Mouse (Mus musculus) lung, postnatal 0 days (tissue): ENCODE data around the gene Kdm6b. TPM values are rescaled to one million over a fixed set of nuclear protein-coding genes. Genes with fewer than 3 reads are reported as not detected.

Source experiments
- ATAC-seq: fragments of 200-750 bp; cut with Nextera tagmentation; 2 replicates; pipeline ENCODE4 v1.8.0; 2017; ENCODE audit warnings: moderate library complexity
- DNase-seq: peaks from one replicate; pipeline ENCODE4 v3.0.0-alpha.2; 2016; ENCODE audit warnings: low spot score
- H3K27ac ChIP-seq: fragments of 300-500 bp; sonication (generic); 2 replicates; pipeline ENCODE4 v1.5.1; 2014; ENCODE audit warnings: antibody characterized with exemption, mild to moderate bottlenecking, low read length, mixed read lengths
- H3K27me3 ChIP-seq: fragments of 300-500 bp; sonication (generic); replicated peaks from 2 replicates; pipeline ENCODE4 v1.6.1; 2014; ENCODE audit warnings: low read length, mixed read lengths; ENCODE audit not compliant: insufficient read depth
- H3K36me3 ChIP-seq: fragments of 300-500 bp; sonication (generic); 2 replicates; pipeline ENCODE4 v1.6.1; 2014; ENCODE audit warnings: low read length, mixed read lengths; ENCODE audit not compliant: insufficient read depth
- H3K4me1 ChIP-seq: fragments of 300-500 bp; sonication (generic); 2 replicates; pipeline ENCODE4 v1.6.1; 2014; ENCODE audit warnings: antibody characterized with exemption, low read depth, low read length, mixed read lengths; ENCODE audit not compliant: insufficient read depth
- H3K4me2 ChIP-seq: fragments of 300-500 bp; sonication (generic); replicated peaks from 2 replicates; pipeline ENCODE4 v1.6.1; 2014; ENCODE audit warnings: low read depth, mild to moderate bottlenecking, low read length, moderate library complexity, mixed read lengths
- H3K4me3 ChIP-seq: fragments of 300-500 bp; sonication (generic); 2 replicates; pipeline ENCODE4 v1.5.1; 2014; ENCODE audit warnings: low read depth, low read length
- H3K9ac ChIP-seq: fragments of 300-500 bp; sonication (generic); replicated peaks from 2 replicates; pipeline ENCODE4 v1.6.1; 2014; ENCODE audit warnings: low read depth, mild to moderate bottlenecking
- H3K9me3 ChIP-seq: fragments of 300-500 bp; sonication (generic); 2 replicates; pipeline ENCODE4 v1.6.1; 2016; ENCODE audit warnings: low read length, mixed read lengths
- CTCF ChIP-seq: IDR thresholded peaks from 2 replicates; pipeline ENCODE4 v1.5.1; 2016; ENCODE audit warnings: antibody characterized with exemption, mild to moderate bottlenecking
- EP300 ChIP-seq: IDR thresholded peaks from 2 replicates; pipeline ENCODE4 v1.6.1; 2016; ENCODE audit warnings: antibody characterized with exemption, mild to moderate bottlenecking, control low read depth
- WGBS: fragments of 180-500 bp; shearing (Covaris S2); extraction: QIAGEN DNeasy Blood & Tissue Kit; methylation state at CpG from one replicate; pipeline ENCODE4 v1.1.7; 2014; 5-methylcytosine and 5-hydroxymethylcytosine counted together
- polyA plus RNA-seq: library from polyadenylated mRNA; unstranded; fragments of >200 nt; fragmentation: Nextera tagmentation; extraction: Ambion mirVana; gene quantifications from 2 replicates; pipeline ENCODE4 v1.2.1, GENCODE M21; 2015

The Kdm6b gene
- polyA plus RNA-seq, 1 experiment from 2014 or later: 29.4 TPM

DNA sequence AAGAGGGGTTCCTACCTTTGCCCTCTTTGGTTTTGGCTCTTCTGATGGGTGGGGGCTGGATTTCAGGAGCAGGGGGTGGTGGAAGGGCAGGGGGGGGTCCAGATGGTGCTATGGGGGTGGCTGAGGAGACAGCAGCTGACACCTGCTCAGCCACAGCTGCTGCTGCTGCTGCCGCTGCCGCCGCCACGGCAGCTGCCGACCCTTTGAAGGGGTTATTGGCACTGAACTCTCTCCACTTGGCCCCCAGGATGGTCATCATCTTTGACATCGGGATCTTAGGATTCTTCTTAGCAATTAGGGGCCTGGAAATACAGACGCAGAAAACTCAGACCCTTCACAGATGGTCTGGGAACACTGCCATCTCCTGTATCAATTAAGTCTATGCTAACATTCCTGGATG lies 51.5 kb downstream of the Kdm6b start:
- 59% methylated on average over 7 of the region's 7 CpGs for WGBS
- Histone ChIP-seq H3K36me3 (peaks cover 52% of the 10 kb centered on the region; the same call in 1 of the 2 replicates), H3K4me3 (no peak overlapping the region), H3K9ac (no peak overlapping the region), H3K9me3 (no peaks in the 10 kb centered on the region), H3K27ac (no peak overlapping the region), H3K4me1 (peaks cover 19% of the 10 kb centered on the region), H3K4me2 (no peak overlapping the region), H3K27me3 (no peaks in the 10 kb centered on the region)
- DNase-seq (no peak), ATAC-seq (no peak)
- no peak for TF ChIP-seq CTCF
- TF ChIP-seq EP300: no peak

DNA sequence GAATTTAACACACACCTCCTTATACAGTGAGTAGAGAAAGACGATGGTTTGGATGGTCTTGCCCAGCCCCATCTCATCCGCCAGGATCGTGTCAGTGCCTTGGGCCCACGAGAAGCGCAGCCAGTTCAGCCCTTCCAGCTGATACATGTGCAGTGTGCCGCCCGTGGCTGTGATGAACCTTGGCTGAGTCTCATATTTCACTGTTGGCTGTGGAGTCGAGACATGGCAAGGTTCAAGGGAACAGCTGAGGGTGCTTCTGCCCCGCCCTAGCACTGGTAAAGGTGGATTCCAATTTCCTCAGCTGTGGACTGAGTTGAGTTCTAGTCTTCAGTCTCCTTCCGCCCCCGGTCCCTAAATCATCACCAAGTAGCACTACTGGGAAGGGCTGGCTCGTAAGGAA lies 55.8 kb downstream of the Kdm6b start:
- no peaks in the 10 kb centered on the region for H3K4me1 ChIP-seq
- no peak overlapping the region for H3K4me3 ChIP-seq
- 86% methylated on average over 12 of the region's 12 CpGs for WGBS
- H3K4me2 ChIP-seq: no peak overlapping the region
- no peaks in the 10 kb centered on the region for H3K27me3 ChIP-seq
- ATAC-seq (no peak), DNase-seq (no peak)
- no peak overlapping the region for H3K27ac ChIP-seq
- H3K9ac ChIP-seq: no peak overlapping the region
- peaks cover 75% of the 10 kb centered on the region for H3K36me3 ChIP-seq
- H3K9me3 ChIP-seq: no peaks in the 10 kb centered on the region
- TF ChIP-seq CTCF: no peak
- TF ChIP-seq EP300: no peak

- DNase-seq (no peak), ATAC-seq (no peak)
- Histone ChIP-seq H3K36me3 (peaks cover 73% of the 10 kb centered on the region), H3K4me3 (no peak overlapping the region), H3K4me2 (no peak overlapping the region), H3K9ac (no peak overlapping the region), H3K9me3 (no peaks in the 10 kb centered on the region), H3K27ac (no peak overlapping the region), H3K4me1 (no peaks in the 10 kb centered on the region), H3K27me3 (no peaks in the 10 kb centered on the region)
- TF ChIP-seq EP300: no peak
- TF ChIP-seq CTCF: no peak
- 87% methylated on average over 5 of the region's 5 CpGs for WGBS
Measured at GRCm38 (mm10) chr11:69356544-69356943, 56.9 kb downstream of the Kdm6b start.

Other genes with a start within 250 kb of the Kdm6b start
- 0.04 and 0.08 TPM in 2 replicates for gene Alox8, start 215.8 kb downstream of the Kdm6b start, polyA plus RNA-seq
- gene Gucy2e, start 176.6 kb downstream of the Kdm6b start, polyA plus RNA-seq: 0.04 TPM in 1 of 2 replicates, not detected in the other
- 5.0 and 5.5 TPM in 2 replicates for gene Cntrob, start 89.9 kb downstream of the Kdm6b start, polyA plus RNA-seq
- 109 TPM in 2 replicates for gene Trappc1, start 89.7 kb downstream of the Kdm6b start, polyA plus RNA-seq
- 0.86 and 0.93 TPM in 2 replicates for gene Kcnab3, start 87.4 kb downstream of the Kdm6b start, polyA plus RNA-seq
- gene Rnf227, start 73.2 kb downstream of the Kdm6b start, polyA plus RNA-seq: 5.7 and 6.6 TPM in 2 replicates
- gene Chd3, start 44.3 kb downstream of the Kdm6b start, polyA plus RNA-seq: 29.9 and 38.4 TPM in 2 replicates
- gene Naa38, start 18.2 kb downstream of the Kdm6b start, polyA plus RNA-seq: 126 and 142 TPM in 2 replicates
- 16.3 and 16.5 TPM in 2 replicates for gene Cyb5d1, start 18.0 kb downstream of the Kdm6b start, polyA plus RNA-seq
- 96.5 and 101 TPM in 2 replicates for gene Tmem88, start 15.4 kb downstream of the Kdm6b start, polyA plus RNA-seq
- gene Dnah2, start 135.4 kb upstream of the Kdm6b start, polyA plus RNA-seq: 1.3 and 2.2 TPM in 2 replicates
- 0.80 and 1.0 TPM in 2 replicates for gene Efnb3, start 146.5 kb upstream of the Kdm6b start, polyA plus RNA-seq
- gene Wrap53, start 166.6 kb upstream of the Kdm6b start, polyA plus RNA-seq: 13.8 and 14.3 TPM in 2 replicates
- 39.8 and 50.6 TPM in 2 replicates for gene Trp53, start 166.7 kb upstream of the Kdm6b start, polyA plus RNA-seq
- gene Atp1b2, start 192.3 kb upstream of the Kdm6b start, polyA plus RNA-seq: 7.5 and 8.1 TPM in 2 replicates
- gene Shbg, start 204.2 kb upstream of the Kdm6b start, polyA plus RNA-seq: not detected in 2 replicates
- 14.4 and 16.3 TPM in 2 replicates for gene Sat2, start 208.3 kb upstream of the Kdm6b start, polyA plus RNA-seq
- gene Fxr2, start 219.3 kb upstream of the Kdm6b start, polyA plus RNA-seq: 16.3 and 17.9 TPM in 2 replicates
- gene Sox15, start 241.6 kb upstream of the Kdm6b start, polyA plus RNA-seq: 0.14 and 0.17 TPM in 2 replicates
- gene Mpdu1, start 249.0 kb upstream of the Kdm6b start, polyA plus RNA-seq: 57.3 and 61.3 TPM in 2 replicates